Mouse (Mus musculus) hindlimb bud, embryonic 11.5 days (tissue): ENCODE data around the gene Ggt6.

Experiments used
- DNase-seq: peaks from one replicate; pipeline ENCODE4 v3.0.0-alpha.2; 2012; ENCODE audit warnings: low read depth, low spot score; ENCODE audit errors: extremely low spot score

Gene Ggt6

DNA sequence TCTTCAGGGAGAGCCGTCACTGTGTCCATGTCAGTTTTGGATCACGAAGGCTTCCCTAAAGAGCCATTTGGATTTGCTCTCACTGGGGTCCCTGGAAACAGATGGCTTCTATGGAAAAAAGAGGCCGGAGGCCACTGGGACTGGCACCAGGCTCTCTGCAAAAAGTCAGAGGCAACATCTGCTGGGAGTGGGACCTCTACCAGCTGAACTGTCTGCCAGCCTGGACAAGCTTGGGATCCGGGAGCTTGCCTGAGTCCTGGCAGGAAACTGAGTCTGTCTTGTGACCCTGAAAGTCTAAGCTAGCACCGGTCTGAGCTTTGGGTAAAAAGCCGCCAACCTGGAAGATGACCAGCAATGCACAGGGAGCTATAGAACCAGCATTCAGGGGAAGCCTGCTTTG lies 36.1 kb downstream of the Ggt6 start:
- DNase-seq = no peak

GRCm38 (mm10) chr11:72473540-72473939 lies 38.2 kb downstream of the Ggt6 start:
- DNase-seq = no peak

DNA sequence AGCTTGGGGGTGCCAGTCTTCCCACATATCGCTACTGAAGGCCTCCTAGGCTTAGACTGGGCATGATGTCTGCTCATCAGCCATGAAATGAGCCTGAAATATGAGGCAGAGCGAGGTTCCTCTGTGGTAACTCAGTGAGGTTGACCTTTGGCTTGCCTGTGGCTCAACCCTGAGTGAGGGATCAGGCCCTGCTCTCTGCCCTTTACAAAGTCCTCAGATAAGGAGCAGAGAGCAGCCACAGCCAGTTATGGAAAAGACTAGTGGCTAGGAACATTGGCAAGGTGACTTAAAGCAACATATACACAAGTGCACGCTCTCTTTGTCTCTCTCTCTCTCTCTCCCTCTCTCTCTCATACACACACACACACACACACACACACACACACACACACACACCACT lies 39.6 kb downstream of the Ggt6 start:
- DNase-seq = no peak

GRCm38 (mm10) chr11:72475408-72475807 lies 40.1 kb downstream of the Ggt6 start:
- DNase-seq = no peak

DNA sequence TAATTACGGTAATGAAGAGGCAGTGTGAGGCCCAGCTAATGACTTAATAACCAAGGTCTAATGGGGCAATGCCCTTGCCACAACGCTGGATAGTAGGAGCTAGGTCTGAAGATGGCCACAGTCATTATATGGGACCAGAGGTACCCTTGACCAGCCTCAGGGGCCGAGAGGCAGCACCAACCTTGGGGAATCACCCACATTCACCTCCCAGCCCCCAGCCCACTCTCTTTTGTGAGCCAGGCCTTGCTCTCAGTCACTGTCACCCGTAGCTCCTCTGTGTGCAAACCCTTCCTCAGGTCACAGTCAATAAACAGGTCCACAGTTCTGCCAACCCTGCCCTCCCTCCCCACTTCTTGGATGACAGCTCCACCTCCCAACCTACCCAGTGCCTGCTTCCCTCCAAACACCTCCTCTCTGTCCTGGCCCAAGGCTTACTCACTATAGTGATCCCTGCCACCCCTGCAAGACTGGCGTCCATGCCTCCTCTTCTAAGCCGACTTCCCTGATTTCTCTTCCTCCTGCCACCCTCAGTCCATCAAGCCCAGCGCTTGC lies 40.8 kb downstream of the Ggt6 start:
- DNase-seq = no peak

- DNase-seq = no peak
Observed at GRCm38 (mm10) chr11:72477182-72477581, 41.9 kb downstream of the Ggt6 start.

- DNase-seq = no peak
Observed at GRCm38 (mm10) chr11:72477653-72478052, 42.3 kb downstream of the Ggt6 start.

- DNase-seq = no peak
Observed at GRCm38 (mm10) chr11:72478228-72478627, 42.9 kb downstream of the Ggt6 start.

DNA sequence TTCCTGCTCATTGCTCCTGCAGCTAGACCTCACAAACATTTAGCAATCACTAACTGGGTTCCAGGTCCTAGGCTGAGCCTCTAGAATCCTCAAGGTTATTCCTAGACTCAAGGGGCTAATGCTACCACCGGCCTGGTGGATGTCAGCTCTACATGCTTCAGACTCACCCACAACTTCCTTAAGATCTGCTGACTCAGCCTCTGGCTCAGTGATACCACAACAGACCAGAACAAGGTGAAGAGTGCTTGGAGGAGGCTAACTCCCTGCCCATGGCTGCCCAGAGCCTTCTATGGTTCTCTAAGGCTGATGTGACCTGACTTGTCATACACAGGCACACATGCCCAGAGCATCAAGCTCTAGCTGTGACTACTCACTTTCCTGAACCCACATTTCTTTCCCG lies 44.2 kb downstream of the Ggt6 start:
- DNase-seq = no peak

DNA sequence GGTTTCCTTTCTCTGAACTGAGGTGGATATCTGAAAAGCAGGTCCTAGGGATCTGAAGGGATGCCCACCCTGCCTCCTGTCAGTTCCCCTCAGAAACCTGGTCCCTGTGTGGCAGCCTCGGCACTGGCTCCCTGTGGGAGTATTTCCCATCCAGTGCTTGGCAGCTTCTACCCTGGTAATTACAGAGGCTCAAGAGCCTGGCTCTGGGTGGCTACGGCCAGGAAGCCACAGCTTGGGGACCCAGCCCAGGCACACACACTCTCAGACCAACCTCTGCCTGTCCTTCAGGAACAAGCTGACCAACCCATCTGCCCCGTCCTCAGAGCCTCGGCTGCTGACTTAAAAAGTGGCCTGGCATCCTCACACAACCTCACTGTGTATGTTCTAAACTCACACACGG lies 46.0 kb downstream of the Ggt6 start:
- DNase-seq = no peak

- DNase-seq = no peak
Observed at GRCm38 (mm10) chr11:72481952-72482351, 46.6 kb downstream of the Ggt6 start.

- no peak for DNase-seq
Observed at GRCm38 (mm10) chr11:72484549-72484948, 49.2 kb downstream of the Ggt6 start.

- no peak for DNase-seq
Observed at GRCm38 (mm10) chr11:72485157-72485556, 49.8 kb downstream of the Ggt6 start.

- DNase-seq = no peak
Observed at GRCm38 (mm10) chr11:72485960-72486359, 50.6 kb downstream of the Ggt6 start.

- DNase-seq = no peak
Observed at GRCm38 (mm10) chr11:72487171-72487570, 51.8 kb downstream of the Ggt6 start.

DNA sequence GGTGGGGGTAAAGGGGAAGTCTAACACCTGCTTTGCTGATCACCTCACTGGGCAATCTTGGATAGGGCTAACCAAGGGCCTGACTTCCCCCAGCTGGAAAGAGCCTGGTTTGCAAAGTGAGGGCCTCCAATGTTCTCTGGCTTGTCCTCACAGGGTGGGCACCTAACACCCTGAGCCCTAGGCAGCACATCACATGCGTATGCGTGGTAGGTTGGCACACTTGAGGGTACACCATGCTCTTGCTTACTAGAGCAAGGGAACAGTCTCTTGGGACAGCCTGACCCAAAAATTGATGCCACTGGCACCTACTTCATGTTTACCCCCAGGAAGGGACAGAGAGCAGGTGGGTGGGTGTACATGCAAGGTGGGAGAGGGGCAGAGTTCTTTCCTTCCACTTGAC lies 52.4 kb downstream of the Ggt6 start:
- DNase-seq = no peak
